Mouse (Mus musculus) kidney, postnatal 36 days (tissue): Measurements from ENCODE around the gene Klf7.
A peak's percentile ranks its signal among the peaks of the same experiment; 100 is the strongest.

Experiments
- DNase-seq, 2 experiments: peaks; one replicate each; pipeline ENCODE4 v3.0.0; 2021 to 2022; ENCODE audit warnings: mixed read lengths in 2 of 2

The Klf7 gene

GRCm38 (mm10) chr1:64061488-64061887 lies 60.6 kb downstream of the Klf7 start:
- no peak for DNase-seq

GRCm38 (mm10) chr1:64060699-64061454 lies 61.2 kb downstream of the Klf7 start:
- no peak for DNase-seq

GRCm38 (mm10) chr1:64060116-64060515 lies 62.0 kb downstream of the Klf7 start:
- DNase-seq: peak; percentile 68 to 77

- DNase-seq: no peak
These were observed 65.5 kb downstream of the Klf7 start for GRCm38 (mm10) chr1:64056541-64056940.

GRCm38 (mm10) chr1:64055978-64056377 lies 66.1 kb downstream of the Klf7 start:
- no peak for DNase-seq

GRCm38 (mm10) chr1:64055210-64055609 lies 66.9 kb downstream of the Klf7 start:
- no peak for DNase-seq

- DNase-seq: peak; percentile 12 to 63
These were observed 69.9 kb downstream of the Klf7 start for GRCm38 (mm10) chr1:64052069-64052750.

- no peak for DNase-seq
These were observed 73.5 kb downstream of the Klf7 start for GRCm38 (mm10) chr1:64048567-64048966.

- no peak for DNase-seq
These were observed 75.3 kb downstream of the Klf7 start for GRCm38 (mm10) chr1:64046802-64047156.

- no peak for DNase-seq
These were observed 75.8 kb downstream of the Klf7 start for GRCm38 (mm10) chr1:64046087-64046801.

- DNase-seq: peak in 1 of 2 experiments; percentile 13
These were observed 77.5 kb downstream of the Klf7 start for GRCm38 (mm10) chr1:64044577-64044976.

- DNase-seq: peak; percentile 52 to 76
These were observed 81.2 kb downstream of the Klf7 start for GRCm38 (mm10) chr1:64040831-64041383.

GRCm38 (mm10) chr1:64040061-64040686 lies 81.9 kb downstream of the Klf7 start:
- no peak for DNase-seq

GRCm38 (mm10) chr1:64038343-64038742 lies 83.7 kb downstream of the Klf7 start:
- no peak for DNase-seq

GRCm38 (mm10) chr1:64037800-64038199 lies 84.3 kb downstream of the Klf7 start:
- DNase-seq: no peak

- peak in 1 of 2 experiments; percentile 16 for DNase-seq
These were observed 85.1 kb downstream of the Klf7 start for GRCm38 (mm10) chr1:64036881-64037452.

GRCm38 (mm10) chr1:64035804-64036203 lies 86.3 kb downstream of the Klf7 start:
- no peak for DNase-seq

- peak; percentile 64 to 69 for DNase-seq
These were observed 86.8 kb downstream of the Klf7 start for GRCm38 (mm10) chr1:64035087-64035791.

GRCm38 (mm10) chr1:64032502-64033231 lies 89.4 kb downstream of the Klf7 start:
- DNase-seq: no peak

- DNase-seq: no peak
These were observed 100.1 kb downstream of the Klf7 start for GRCm38 (mm10) chr1:64021986-64022385.
